Mouse (Mus musculus) kidney, postnatal 10 days (tissue): ENCODE measurements around the gene Zfp426.

Experiments
- DNase-seq: peaks from one replicate; pipeline ENCODE4 v3.0.0; 2021; ENCODE audit warnings: mixed read lengths

Gene Zfp426

GRCm38 (mm10) chr9:20492527-20493233 lies at the start of gene Zfp426:
Zfp426 (minus strand) TSS chr9:20492746.
- peak; percentile 92 for DNase-seq

GRCm38 (mm10) chr9:20536598-20536997 lies 44.1 kb upstream of the Zfp426 start:
- DNase-seq = no peak

GRCm38 (mm10) chr9:20534326-20534926 lies 41.9 kb upstream of the Zfp426 start:
- no peak for DNase-seq

GRCm38 (mm10) chr9:20521306-20521957 lies 28.9 kb upstream of the Zfp426 start, which contains the start of gene Zfp266:
Zfp266 (minus strand) TSS chr9:20521417.
- DNase-seq = peak; percentile 96

GRCm38 (mm10) chr9:20520531-20521210 lies 28.1 kb upstream of the Zfp426 start:
- no peak for DNase-seq

GRCm38 (mm10) chr9:20519949-20520348 lies 27.4 kb upstream of the Zfp426 start:
- DNase-seq = no peak

GRCm38 (mm10) chr9:20518708-20519107 lies 26.2 kb upstream of the Zfp426 start:
- DNase-seq = no peak

GRCm38 (mm10) chr9:20517727-20518126 lies 25.2 kb upstream of the Zfp426 start:
- DNase-seq = no peak

GRCm38 (mm10) chr9:20514016-20514415 lies 21.5 kb upstream of the Zfp426 start:
- no peak for DNase-seq

- DNase-seq = no peak
Observed at GRCm38 (mm10) chr9:20512714-20513113, 20.2 kb upstream of the Zfp426 start.

- DNase-seq = no peak
Observed at GRCm38 (mm10) chr9:20511645-20512044, 19.1 kb upstream of the Zfp426 start.

- no peak for DNase-seq
Observed at GRCm38 (mm10) chr9:20510346-20510745, 17.8 kb upstream of the Zfp426 start.

GRCm38 (mm10) chr9:20509676-20510075 lies 17.1 kb upstream of the Zfp426 start:
- DNase-seq = no peak

GRCm38 (mm10) chr9:20504801-20505200 lies 12.3 kb upstream of the Zfp426 start:
- DNase-seq = peak; percentile 23

- no peak for DNase-seq
Observed at GRCm38 (mm10) chr9:20493281-20493680, 735 bp upstream of the Zfp426 start.

- no peak for DNase-seq
Observed at GRCm38 (mm10) chr9:20491858-20492526, 554 bp downstream of the Zfp426 start.

GRCm38 (mm10) chr9:20489536-20489935 lies 3.0 kb downstream of the Zfp426 start:
- no peak for DNase-seq

GRCm38 (mm10) chr9:20479396-20479795 lies 13.2 kb downstream of the Zfp426 start:
- DNase-seq = peak; percentile 43

GRCm38 (mm10) chr9:20476632-20477031 lies 15.9 kb downstream of the Zfp426 start:
- no peak for DNase-seq

- DNase-seq = peak; percentile 79
Observed at GRCm38 (mm10) chr9:20466761-20467442, 25.6 kb downstream of the Zfp426 start.

- DNase-seq = peak; percentile 85
Observed at GRCm38 (mm10) chr9:20459377-20460317, 32.9 kb downstream of the Zfp426 start, which contains the start of gene Zfp26. Zfp26 (minus strand) TSS chr9:20460162.
